Mouse (Mus musculus): ENCODE measurements at regions not wholly inside any gene's neighbourhood (a gene's known extent, or its start where the extent isn't known, plus 50 kb on each side); places are given as distances from the start of the nearest gene placed in this dataset.

DNA sequence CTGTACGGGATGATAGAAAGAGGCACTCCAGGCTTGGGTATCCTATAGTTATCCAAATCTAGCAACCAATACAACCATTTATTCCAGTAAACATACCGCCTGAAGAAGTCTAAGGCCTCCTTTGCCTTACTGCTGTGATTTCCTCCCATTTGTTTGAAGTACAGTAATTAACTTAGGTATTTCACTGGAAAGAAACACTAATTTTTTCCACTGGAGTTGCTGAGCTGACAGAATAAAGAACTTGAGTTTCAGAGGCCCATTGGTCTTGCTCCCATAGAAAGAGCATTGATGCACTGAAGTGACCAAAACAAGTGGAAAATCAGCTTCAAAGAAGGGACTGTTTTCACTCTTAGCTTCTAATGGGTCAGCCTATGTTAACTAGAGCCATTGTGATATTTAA, 1100.8 kb upstream of the Gm7489 start:
- in situ Hi-C loops (cut with MboI, MseI): loop anchor here (10.0 kb wide), 1 partner anchor 571 kb away; no protein-coding TSS in a partner anchor

DNA sequence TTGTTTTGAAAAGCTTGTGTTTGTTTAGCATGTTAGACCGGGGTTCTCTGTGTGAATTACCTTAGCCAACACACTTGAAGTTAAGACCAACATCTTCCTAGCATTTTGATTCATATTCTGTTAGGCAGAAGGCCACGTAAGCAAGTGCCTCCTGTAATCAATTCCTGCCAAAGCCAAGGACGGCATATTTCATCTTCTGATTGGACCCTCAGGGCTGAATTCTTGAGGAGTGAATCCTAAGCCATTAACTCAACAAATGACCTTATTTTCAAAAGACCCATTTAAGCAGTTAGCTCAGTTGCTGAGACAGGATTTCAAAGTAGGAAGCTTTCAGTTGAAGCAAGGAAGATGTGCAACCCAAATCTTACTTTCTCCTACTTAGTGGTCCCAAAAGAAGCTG, 1099.5 kb upstream of the Gm7489 start:
- in situ Hi-C loops (cut with MboI, MseI): loop anchor here (10.0 kb wide), 1 partner anchor 570 kb away; no protein-coding TSS in a partner anchor

DNA sequence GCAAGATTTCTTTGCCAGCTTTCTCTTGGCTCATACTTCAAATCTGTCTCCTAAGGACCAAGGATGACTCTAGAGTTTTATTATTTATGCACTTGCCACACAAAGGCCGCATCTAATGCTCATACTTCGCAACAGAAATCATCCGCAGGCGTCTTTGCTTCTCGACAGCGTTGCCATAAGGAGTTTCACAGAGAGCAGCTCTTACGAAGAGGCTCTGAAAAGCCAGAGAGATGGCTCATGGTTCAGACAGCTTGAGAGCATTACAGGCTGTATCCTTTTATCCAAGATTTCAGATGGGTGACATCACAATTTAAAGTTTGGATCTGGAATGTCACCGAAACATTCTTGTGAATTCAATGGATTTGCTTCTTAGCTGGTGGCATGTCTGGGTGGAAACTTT, 1098.7 kb upstream of the Gm7489 start:
- in situ Hi-C loops (cut with MboI, MseI): loop anchor here (10.0 kb wide), 1 partner anchor 569 kb away; no protein-coding TSS in a partner anchor

DNA sequence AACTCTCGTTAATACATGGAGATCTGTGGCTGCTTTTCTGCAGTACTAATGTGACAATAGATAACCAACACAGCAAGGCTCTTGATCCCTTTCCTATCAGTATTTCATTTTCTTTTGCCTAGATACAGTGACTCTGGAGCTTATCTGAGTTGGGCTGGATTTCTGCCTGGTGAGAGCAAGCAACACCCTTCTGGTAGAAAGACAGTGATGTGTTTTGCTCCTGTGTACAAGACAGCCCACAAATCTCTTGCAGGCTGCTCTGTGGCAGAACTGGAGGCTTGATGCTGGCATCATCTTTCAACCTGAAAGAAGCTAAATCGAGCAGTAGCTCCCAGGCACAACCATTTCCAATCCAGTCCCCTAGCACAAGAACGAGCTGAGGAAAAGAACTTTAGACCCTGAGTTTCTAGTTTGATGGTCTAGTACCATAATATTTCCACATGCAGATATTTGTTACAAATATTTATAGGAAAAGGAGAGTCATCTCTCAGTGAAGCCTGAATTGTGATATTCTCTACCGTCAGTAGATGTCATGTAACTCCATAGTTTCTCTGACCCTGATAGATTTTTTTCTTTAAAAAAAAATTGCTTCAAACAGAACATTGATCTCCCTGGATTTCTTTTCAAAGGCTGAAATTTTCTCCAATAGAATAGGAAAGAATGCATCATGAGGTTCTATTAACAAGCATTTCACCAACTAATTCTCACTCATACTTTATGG, 1079.1 kb upstream of the Gm7489 start:
- in situ Hi-C loops (cut with MboI, MseI): no loop called here

DNA sequence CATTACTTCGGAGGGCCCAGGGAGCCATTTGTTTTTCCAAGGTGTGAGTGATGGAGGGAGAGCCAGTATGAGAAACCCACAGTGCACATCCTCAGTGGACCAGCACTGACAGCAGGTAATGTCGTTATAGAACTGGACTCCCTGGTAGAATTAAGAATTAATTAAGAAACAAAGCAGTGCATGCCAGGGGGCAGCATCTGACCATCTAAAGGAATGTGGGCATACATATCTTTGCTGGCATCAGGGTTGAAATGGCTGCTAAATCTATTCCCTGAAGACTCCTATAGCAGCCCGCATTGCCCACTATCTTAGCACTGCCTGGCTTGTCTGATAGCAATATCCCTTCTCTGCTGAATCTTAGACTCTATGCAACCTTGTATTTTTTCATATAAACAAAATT, 1076.1 kb upstream of the Gm7489 start:
- in situ Hi-C loops (cut with MboI, MseI): no loop called here

DNA sequence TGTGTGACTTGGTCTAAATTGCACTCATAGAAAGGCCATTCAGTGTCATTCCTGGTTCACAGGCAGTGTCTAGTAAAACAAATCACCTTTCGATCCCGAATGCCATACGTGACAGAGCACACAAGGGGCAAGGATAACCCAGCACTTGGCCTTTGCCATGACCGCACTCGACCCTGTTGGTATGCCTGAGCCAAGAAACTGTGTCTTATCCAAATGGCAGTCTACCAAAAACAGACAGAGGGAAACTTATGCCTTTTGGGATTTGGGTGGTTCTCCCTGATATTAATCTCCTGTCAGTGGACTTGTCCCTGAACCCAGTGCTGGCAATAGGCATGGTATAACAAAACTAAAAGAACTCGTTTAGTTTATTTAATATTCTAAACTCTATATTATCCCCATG, 1063.9 kb upstream of the Gm7489 start:
- in situ Hi-C loops (cut with MboI, MseI): no loop called here

DNA sequence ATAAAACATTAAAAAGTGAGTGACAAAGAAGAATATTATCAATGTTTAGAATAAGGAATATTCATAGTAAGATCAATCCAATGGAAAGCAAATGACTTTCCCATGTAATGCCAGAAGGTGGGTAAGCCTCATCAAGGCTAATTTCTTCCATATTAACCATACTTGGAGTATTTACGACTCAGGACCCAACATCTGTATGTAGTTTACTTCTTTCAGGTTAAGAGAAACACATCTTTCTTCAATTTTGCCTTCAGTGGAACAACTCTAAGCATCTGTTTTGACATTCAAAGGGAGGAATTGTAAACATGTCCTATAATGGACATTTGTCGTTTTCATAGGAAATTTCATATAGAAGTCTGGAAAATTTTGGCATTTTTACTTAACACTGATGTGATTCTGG, 1047.8 kb upstream of the Gm7489 start:
- in situ Hi-C loops (cut with MboI, MseI): no loop called here

DNA sequence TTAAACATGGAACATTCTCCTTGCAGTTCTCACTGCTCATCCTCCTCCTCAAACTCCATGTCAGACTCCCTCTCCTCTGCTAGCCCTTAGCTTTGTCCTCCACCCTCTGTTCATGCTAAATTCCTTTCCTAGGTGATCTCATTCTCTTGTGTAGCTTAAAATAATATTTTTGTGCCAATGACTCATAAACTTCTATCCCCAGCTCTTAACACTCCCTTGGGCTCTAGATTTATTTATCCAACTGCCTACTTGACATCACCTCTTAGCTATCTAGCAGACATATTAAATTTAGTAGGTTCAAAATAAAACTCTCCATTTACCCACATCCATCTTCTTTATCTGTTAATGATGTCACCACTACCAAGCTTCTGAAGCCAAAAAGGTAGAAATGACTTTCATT, 1036.6 kb upstream of the Gm7489 start:
- in situ Hi-C loops (cut with MboI, MseI): no loop called here

DNA sequence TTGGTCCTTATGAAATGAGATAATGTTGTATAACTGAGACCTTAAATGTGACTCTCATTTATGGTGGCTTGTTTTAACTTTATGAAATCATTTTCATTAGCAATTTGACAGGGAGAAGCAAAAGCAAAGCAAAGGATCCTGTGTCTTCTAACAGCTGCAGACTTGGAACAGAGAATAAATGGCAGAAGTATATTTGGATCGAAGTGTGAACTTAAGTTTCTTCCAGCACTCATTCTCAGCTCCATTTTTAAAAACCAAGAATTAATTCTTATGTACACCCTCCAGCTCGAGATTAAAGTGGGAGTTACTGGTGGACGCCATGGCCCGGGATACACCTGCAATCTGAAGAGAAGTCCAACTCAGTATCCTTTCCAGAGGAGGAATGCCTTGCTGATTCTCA, 1026.0 kb upstream of the Gm7489 start:
- in situ Hi-C loops (cut with MboI, MseI): no loop called here

DNA sequence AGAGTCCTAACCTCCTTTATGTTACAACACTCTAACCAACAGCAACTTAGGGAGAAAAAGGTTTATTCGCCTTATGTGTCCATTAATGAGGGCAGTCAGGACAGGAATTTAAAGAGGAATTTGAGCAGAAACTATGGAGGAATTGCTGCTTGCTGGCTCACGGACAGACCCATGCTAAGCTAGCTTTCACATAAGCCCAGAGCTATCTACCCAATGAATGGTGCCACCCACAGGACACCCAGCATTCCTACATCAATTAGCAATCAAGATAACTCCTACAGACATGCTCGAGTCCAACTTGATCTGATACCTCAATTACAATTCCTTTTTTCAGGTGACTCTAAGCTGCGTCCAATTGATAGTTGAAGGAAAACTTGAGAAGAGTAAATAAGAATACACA, 1021.2 kb upstream of the Gm7489 start:
- in situ Hi-C loops (cut with MboI, MseI): no loop called here

DNA sequence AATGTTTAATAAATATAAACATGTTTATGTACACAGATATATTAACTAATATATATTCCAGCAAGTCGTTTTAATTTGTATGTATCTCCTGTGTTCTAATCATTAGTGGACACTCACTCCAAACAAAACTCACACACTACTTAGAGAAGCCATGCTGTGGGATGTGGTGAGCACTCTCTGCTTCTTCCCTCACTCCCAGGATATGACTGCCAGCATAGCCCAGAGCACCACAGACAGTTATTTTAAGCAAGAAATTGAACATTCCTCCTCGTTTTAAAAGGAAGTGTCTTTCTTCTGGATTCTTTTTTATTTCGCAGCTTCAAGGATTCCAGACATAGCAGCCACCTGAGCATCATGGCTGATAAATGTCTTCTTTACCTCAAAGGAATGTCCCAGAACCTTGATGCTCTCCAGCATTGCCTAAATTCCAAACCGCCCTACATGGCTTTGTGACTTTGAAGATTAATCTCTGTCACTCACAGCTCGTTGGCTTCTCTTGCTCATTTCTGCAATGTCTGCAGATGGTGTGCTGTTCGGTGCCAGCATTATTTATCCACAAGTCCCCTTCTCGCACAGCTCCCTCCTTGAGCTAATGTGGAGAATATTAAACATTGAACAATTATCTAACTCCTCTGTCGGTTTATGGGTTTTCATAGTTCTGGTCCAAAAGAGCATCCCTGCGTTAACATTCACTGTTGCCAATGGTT, 992.3 kb upstream of the Gm7489 start:
- in situ Hi-C loops (cut with MboI, MseI): loop anchor here (10.0 kb wide), 1 partner anchor 222 kb away; no protein-coding TSS in a partner anchor

DNA sequence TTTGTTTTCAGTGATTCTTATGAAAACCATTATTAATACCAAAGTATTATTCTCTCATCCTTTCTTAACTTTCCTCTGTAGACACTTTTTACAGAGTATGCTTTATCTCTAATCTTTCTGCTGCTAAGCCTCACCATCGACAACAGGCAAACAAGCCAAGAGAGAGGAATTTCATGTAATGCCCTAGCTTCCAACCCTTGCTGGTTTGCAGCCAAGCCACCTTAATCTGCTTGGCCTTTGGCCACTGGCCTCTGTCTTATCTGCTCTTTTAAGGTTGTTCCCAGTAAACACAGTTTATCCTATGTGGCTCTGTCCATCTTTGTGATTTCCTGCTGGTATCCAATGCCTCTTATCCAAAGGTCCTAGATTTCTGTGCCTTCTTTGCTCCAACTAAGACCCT, 986.6 kb upstream of the Gm7489 start:
- in situ Hi-C loops (cut with MboI, MseI): loop anchor here (10.0 kb wide), 1 partner anchor 217 kb away; no protein-coding TSS in a partner anchor

DNA sequence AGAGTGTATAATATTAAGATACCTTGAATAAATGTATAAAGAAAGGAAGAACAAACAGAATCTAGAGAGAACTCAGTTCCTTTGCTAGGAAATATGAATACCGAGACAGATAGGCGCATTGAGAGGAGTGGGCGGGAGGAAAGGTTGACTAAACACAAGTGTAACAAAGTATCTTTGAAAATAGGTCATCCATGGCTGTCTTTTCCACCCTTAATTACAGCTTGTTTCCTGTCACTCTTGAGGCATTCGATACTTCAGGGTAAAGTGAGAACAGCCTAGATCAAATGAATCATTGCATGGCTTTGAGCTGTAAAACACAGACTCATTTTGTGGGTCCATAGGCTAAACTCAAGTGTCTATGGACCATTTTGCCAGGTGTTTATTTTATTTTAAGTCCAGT, 985.3 kb upstream of the Gm7489 start:
- in situ Hi-C loops (cut with MboI, MseI): loop anchor here (10.0 kb wide), 1 partner anchor 215 kb away; no protein-coding TSS in a partner anchor

DNA sequence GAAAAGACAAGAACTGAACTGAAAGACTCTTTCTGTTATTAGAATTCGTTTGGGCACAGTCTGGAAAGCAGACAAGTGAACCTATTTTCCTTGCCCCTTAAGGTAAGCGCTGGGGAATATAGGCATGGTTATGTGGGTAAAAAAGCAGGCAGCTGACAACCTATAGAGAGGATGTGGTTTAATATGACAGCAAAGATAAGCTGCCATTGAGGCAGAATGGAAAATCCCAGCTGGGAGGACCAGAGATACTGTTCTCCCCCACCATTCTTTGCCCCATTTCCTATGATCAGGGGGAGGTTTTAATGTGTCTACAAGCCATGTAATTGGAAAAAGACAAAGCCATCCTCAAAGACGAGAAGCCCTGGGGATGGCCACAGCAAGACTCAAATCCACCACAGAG, 984.9 kb upstream of the Gm7489 start:
- in situ Hi-C loops (cut with MboI, MseI): loop anchor here (10.0 kb wide), 1 partner anchor 215 kb away; no protein-coding TSS in a partner anchor

DNA sequence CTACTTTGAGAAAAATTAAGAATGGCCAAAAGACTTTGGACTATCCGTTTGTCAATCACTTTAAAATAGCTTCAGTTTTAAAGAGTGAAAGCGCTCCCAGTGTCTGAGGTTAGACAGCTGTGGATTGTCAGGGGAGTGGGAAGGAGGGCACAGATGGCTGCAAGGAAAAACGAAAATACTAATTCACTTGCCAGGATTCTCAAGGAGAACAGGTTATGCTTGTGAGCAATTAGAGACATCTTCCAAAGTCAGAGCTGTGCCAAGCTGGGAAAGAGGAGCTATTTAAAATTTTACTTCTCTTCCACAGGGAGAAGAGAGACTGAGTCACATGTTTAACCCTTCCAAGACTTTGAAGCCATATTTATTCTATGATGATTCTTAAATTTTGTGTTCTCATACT, 979.5 kb upstream of the Gm7489 start:
- in situ Hi-C loops (cut with MboI, MseI): no loop called here

DNA sequence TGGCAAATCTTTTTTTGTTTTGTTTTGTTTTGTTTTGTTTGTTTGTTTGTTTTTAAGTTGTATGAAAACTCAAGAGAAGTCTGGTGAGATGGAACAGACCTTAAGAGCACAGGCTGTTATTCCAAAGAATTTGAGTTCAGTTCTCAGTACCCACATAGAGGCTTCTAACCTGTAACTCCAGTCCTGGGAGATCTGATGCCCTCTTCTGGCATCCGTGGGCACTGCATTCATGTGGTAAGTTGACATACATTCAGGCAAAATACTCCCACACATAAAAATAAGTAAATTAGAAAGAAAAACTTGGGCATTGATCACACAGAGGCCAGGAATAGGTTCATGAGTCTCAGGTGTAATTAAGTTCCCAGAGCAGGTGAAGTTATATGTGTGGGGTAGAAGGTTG, 977.5 kb upstream of the Gm7489 start:
- in situ Hi-C loops (cut with MboI, MseI): no loop called here

DNA sequence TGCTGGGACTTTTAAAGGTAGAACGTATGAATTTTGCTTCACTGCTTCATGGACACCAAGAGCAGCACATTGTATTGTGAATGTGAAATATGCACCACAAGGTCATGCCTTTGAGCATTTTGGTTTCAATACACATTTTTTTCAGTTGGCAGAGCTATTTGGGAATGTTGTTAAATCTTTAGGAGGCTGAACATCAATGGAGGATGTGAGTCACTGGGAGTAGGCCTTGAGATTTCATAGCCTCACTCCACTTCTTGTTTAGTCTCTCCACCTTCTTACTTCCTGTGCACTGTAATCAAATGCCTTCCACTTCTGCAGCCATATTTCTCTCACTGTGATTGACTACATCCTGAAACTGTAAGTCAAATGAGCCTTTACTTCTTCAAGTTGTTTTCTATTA, 962.4 kb upstream of the Gm7489 start:
- in situ Hi-C loops (cut with MboI, MseI): no loop called here

DNA sequence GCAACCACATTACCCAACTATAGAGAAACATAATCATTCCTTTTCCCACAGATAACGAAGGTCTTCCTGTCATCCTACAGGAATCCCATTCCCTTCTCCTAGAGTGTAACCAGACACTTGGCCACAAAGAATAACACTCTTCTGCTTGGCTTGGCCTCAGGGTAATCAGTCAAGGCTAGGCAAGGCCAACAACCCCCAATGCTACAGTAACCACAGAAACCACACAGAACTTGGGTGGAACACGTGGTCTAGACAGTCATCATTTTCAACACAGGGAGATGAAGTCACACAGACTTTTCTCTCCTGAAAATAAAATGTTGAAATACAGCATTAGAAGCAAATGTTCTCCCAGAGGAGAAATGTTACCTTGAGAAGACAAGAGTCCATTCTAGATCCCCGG, 956.3 kb upstream of the Gm7489 start:
- in situ Hi-C loops (cut with MboI, MseI): no loop called here

DNA sequence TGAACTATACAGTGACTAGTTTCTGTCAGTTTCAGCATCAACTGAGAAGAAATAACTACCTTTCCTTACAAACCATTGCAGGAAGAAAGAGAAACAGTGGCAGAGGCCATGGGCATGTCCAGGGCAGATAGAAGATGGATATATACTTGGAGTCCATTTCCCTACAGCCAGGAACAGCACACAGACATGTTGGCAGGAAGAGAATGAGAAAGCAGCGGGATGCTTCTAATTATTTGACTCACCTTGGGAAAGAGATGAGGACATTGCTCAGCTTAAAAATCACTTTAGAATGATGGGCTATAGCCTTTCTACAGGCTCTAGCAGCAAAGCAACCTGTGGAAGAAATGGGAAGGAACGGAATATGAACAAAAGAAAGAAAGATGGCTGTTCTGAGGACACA, 947.6 kb upstream of the Gm7489 start:
- in situ Hi-C loops (cut with MboI, MseI): no loop called here

DNA sequence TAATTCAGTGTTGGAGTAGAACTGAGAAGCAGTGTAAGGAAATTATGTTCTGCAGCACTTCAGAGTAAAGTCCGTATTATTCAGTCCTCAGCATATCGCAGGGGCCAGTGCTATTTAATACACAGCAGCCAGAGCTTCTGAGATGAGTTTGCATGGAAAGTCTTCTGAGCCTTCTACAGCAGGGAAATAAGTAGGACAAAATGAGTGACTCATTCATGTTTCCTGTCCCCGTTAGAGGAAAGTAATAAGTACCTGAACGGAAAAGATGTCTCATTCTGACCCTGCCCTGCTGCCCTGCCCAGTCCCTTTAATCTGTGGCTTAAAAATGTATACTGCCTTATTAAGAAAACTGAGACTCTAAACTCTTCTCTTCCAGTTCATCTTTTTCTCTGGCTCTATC, 940.1 kb upstream of the Gm7489 start:
- in situ Hi-C loops (cut with MboI, MseI): no loop called here

DNA sequence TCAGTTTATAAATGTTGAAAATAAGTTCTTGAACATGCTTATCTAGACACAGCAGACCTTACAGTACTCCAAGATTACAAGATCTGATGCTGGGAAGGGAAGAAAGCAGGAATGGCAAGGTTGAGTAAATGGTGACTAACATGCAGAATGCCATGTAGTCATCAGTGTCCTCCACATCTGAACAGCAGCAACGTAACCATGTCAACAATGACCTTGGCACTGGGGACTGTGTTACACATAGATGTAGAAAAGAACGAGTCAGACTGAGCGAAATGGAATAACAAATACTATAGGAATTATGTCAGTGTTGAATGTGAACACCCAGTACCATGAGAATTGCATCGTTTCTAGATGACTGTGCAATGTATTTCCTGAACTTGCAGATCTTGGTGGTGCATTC, 936.5 kb upstream of the Gm7489 start:
- in situ Hi-C loops (cut with MboI, MseI): no loop called here

DNA sequence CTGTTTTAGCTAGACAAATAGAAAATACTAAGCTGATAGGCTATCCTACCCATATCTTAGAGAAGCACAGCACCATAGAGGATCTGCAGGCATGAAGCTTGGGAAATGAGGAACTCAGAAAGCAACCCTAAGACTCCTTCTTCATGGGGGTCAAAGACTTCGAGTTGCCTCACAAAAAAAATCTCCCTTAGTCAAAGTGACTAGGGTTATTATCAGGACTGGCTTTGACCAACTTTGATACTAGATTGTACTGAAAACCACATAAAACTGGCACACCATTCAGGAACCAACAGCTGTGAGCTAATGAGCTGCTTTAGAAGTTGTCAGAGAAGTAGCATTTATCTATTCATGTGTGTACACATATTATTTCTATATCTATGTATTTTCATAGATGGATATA, 931.2 kb upstream of the Gm7489 start:
- in situ Hi-C loops (cut with MboI, MseI): no loop called here
